Mouse (Mus musculus): ENCODE data around the gene Tas1r1. TPM values are rescaled to one million over a fixed set of nuclear protein-coding genes. Genes with fewer than 3 reads are reported as not detected.

The Tas1r1 gene
- polyA plus RNA-seq, 1 experiment from 2014 or later: 1.2 TPM

GRCm38 (mm10) chr4:152068166-152068724, 29.9 kb upstream of the Tas1r1 start:
- peaks cover 6% of the 10 kb centered on the region for H3K4me1 ChIP-seq (ENCODE audit: control insufficient read depth, insufficient read depth, low read length)
- no peak for ATAC-seq (ENCODE audit: low FRiP score, low TSS enrichment)
- H3K36me3 ChIP-seq (ENCODE audit: control insufficient read depth, insufficient read depth, low read length): no peaks in the 10 kb centered on the region
- DNase-seq: no peak
- no peak overlapping the region for H3K4me2 ChIP-seq (ENCODE audit: low read length)
- H3K27ac ChIP-seq (replicated peaks; ENCODE audit: low read depth, low read length): no peak overlapping the region
- no peaks in the 10 kb centered on the region for H3K27me3 ChIP-seq (ENCODE audit: control insufficient read depth, insufficient read depth, low read length)
- WGBS: 67% methylated on average over 6 of the region's 6 CpGs
- H3K4me3 ChIP-seq (replicated peaks; ENCODE audit: low read depth, low read length): no peak overlapping the region
- no peaks in the 10 kb centered on the region for H3K9me3 ChIP-seq (ENCODE audit: control insufficient read depth, low read length)
- H3K9ac ChIP-seq (replicated peaks; ENCODE audit: low read length): no peak overlapping the region

GRCm38 (mm10) chr4:152067280-152067679, 28.9 kb upstream of the Tas1r1 start:
- ATAC-seq (ENCODE audit: low FRiP score, low TSS enrichment): no peak
- Histone ChIP-seq H3K4me3 (replicated peaks; ENCODE audit: low read depth, low read length) (no peak overlapping the region), H3K4me2 (ENCODE audit: low read length) (no peak overlapping the region), H3K4me1 (ENCODE audit: control insufficient read depth, insufficient read depth, low read length) (peaks cover under 1% of the 10 kb centered on the region; the same call in 1 of the 2 replicates), H3K36me3 (ENCODE audit: control insufficient read depth, insufficient read depth, low read length) (no peaks in the 10 kb centered on the region), H3K27ac (replicated peaks; ENCODE audit: low read depth, low read length) (no peak overlapping the region), H3K9me3 (ENCODE audit: control insufficient read depth, low read length) (no peaks in the 10 kb centered on the region), H3K27me3 (ENCODE audit: control insufficient read depth, insufficient read depth, low read length) (no peaks in the 10 kb centered on the region), H3K9ac (replicated peaks; ENCODE audit: low read length) (no peak overlapping the region)
- no peak for DNase-seq

GRCm38 (mm10) chr4:152062390-152063110, 24.2 kb upstream of the Tas1r1 start:
- H3K4me1 ChIP-seq (ENCODE audit: control insufficient read depth, insufficient read depth, low read length): no peaks in the 10 kb centered on the region
- no peak overlapping the region for H3K4me2 ChIP-seq (ENCODE audit: low read length)
- no peak overlapping the region for H3K4me3 ChIP-seq (replicated peaks; ENCODE audit: low read depth, low read length)
- peaks cover 37% of the 10 kb centered on the region for H3K36me3 ChIP-seq (ENCODE audit: control insufficient read depth, insufficient read depth, low read length)
- ATAC-seq (ENCODE audit: low FRiP score, low TSS enrichment) (no peak), DNase-seq (no peak)
- no peak overlapping the region for H3K27ac ChIP-seq (replicated peaks; ENCODE audit: low read depth, low read length)
- no peaks in the 10 kb centered on the region for H3K9me3 ChIP-seq (ENCODE audit: control insufficient read depth, low read length)
- WGBS: 74% methylated on average over 9 of the region's 9 CpGs
- H3K27me3 ChIP-seq (ENCODE audit: control insufficient read depth, insufficient read depth, low read length): no peaks in the 10 kb centered on the region
- H3K9ac ChIP-seq (replicated peaks; ENCODE audit: low read length): no peak overlapping the region

- Histone ChIP-seq H3K4me3 (replicated peaks; ENCODE audit: low read depth, low read length) (no peak overlapping the region), H3K27me3 (ENCODE audit: control insufficient read depth, insufficient read depth, low read length) (no peaks in the 10 kb centered on the region), H3K4me2 (ENCODE audit: low read length) (no peak overlapping the region), H3K9me3 (ENCODE audit: control insufficient read depth, low read length) (no peaks in the 10 kb centered on the region), H3K36me3 (ENCODE audit: control insufficient read depth, insufficient read depth, low read length) (peaks cover 77% of the 10 kb centered on the region), H3K27ac (replicated peaks; ENCODE audit: low read depth, low read length) (no peak overlapping the region), H3K4me1 (ENCODE audit: control insufficient read depth, insufficient read depth, low read length) (peaks cover 8% of the 10 kb centered on the region), H3K9ac (replicated peaks; ENCODE audit: low read length) (no peak overlapping the region)
- ATAC-seq (ENCODE audit: low FRiP score, low TSS enrichment): no peak
- 85% methylated on average over 6 of the region's 6 CpGs for WGBS
- DNase-seq: no peak
Observed at GRCm38 (mm10) chr4:152044609-152045008, 6.2 kb upstream of the Tas1r1 start.

GRCm38 (mm10) chr4:152043171-152043570, 4.8 kb upstream of the Tas1r1 start:
- Histone ChIP-seq H3K36me3 (ENCODE audit: control insufficient read depth, insufficient read depth, low read length) (peaks cover 68% of the 10 kb centered on the region), H3K9me3 (ENCODE audit: control insufficient read depth, low read length) (no peaks in the 10 kb centered on the region), H3K27me3 (ENCODE audit: control insufficient read depth, insufficient read depth, low read length) (no peaks in the 10 kb centered on the region), H3K27ac (replicated peaks; ENCODE audit: low read depth, low read length) (no peak overlapping the region), H3K4me3 (replicated peaks; ENCODE audit: low read depth, low read length) (no peak overlapping the region), H3K4me2 (ENCODE audit: low read length) (no peak overlapping the region), H3K9ac (replicated peaks; ENCODE audit: low read length) (no peak overlapping the region), H3K4me1 (ENCODE audit: control insufficient read depth, insufficient read depth, low read length) (peaks cover 8% of the 10 kb centered on the region)
- DNase-seq (no peak), ATAC-seq (ENCODE audit: low FRiP score, low TSS enrichment) (no peak)
- WGBS: 91% methylated on average over 3 of the region's 3 CpGs

- Histone ChIP-seq H3K4me1 (ENCODE audit: control insufficient read depth, insufficient read depth, low read length) (peaks cover 8% of the 10 kb centered on the region), H3K4me2 (ENCODE audit: low read length) (no peak overlapping the region), H3K27ac (replicated peaks; ENCODE audit: low read depth, low read length) (no peak overlapping the region), H3K9me3 (ENCODE audit: control insufficient read depth, low read length) (no peaks in the 10 kb centered on the region), H3K27me3 (ENCODE audit: control insufficient read depth, insufficient read depth, low read length) (no peaks in the 10 kb centered on the region), H3K9ac (replicated peaks; ENCODE audit: low read length) (no peak overlapping the region), H3K36me3 (ENCODE audit: control insufficient read depth, insufficient read depth, low read length) (peaks cover 57% of the 10 kb centered on the region), H3K4me3 (replicated peaks; ENCODE audit: low read depth, low read length) (no peak overlapping the region)
- 97% methylated on average over 22 of the region's 22 CpGs for WGBS
- no peak for DNase-seq
- ATAC-seq (ENCODE audit: low FRiP score, low TSS enrichment): no peak
Observed at GRCm38 (mm10) chr4:152041924-152042641, 3.7 kb upstream of the Tas1r1 start.

- DNase-seq: no peak
- Histone ChIP-seq H3K4me1 (ENCODE audit: control insufficient read depth, insufficient read depth, low read length) (peaks cover 8% of the 10 kb centered on the region), H3K4me2 (ENCODE audit: low read length) (peak overlapping the region; percentile 72), H3K9me3 (ENCODE audit: control insufficient read depth, low read length) (no peaks in the 10 kb centered on the region), H3K36me3 (ENCODE audit: control insufficient read depth, insufficient read depth, low read length) (peaks cover 37% of the 10 kb centered on the region), H3K9ac (replicated peaks; ENCODE audit: low read length) (peak overlapping the region; percentile 84), H3K27me3 (ENCODE audit: control insufficient read depth, insufficient read depth, low read length) (no peaks in the 10 kb centered on the region), H3K4me3 (replicated peaks; ENCODE audit: low read depth, low read length) (peak overlapping the region; percentile 99), H3K27ac (replicated peaks; ENCODE audit: low read depth, low read length) (no peak overlapping the region)
- WGBS: 6% methylated on average over 25 of the region's 25 CpGs
- no peak for ATAC-seq (ENCODE audit: low FRiP score, low TSS enrichment)
Observed at GRCm38 (mm10) chr4:152039831-152040310, 1.5 kb upstream of the Tas1r1 start.

- peaks cover 30% of the 10 kb centered on the region for H3K36me3 ChIP-seq (ENCODE audit: control insufficient read depth, insufficient read depth, low read length)
- peak within 1 kb of the TSS; percentile 72 for H3K4me2 ChIP-seq (ENCODE audit: low read length)
- no peaks in the 10 kb centered on the region for H3K27me3 ChIP-seq (ENCODE audit: control insufficient read depth, insufficient read depth, low read length)
- ATAC-seq (ENCODE audit: low FRiP score, low TSS enrichment): peak; percentile 85
- peak within 1 kb of the TSS; percentile 84 for H3K9ac ChIP-seq (replicated peaks; ENCODE audit: low read length)
- peaks cover 8% of the 10 kb centered on the region for H3K4me1 ChIP-seq (ENCODE audit: control insufficient read depth, insufficient read depth, low read length)
- under 1% methylated on average over 80 of the region's 86 CpGs for WGBS
- H3K4me3 ChIP-seq (replicated peaks; ENCODE audit: low read depth, low read length): peak within 1 kb of the TSS; percentile 99
- 0 out of 2 replicates have a peak within 1 kb of the TSS, but pooled peaks have one; percentile 41 for H3K27ac ChIP-seq (replicated peaks; ENCODE audit: low read depth, low read length)
- peak; percentile 97 for DNase-seq
- H3K9me3 ChIP-seq (ENCODE audit: control insufficient read depth, low read length): no peaks in the 10 kb centered on the region
Observed at GRCm38 (mm10) chr4:152038985-152039830, 840 bp upstream of the Tas1r1 start, which contains the start of gene Nol9. Gene Nol9, plus strand, starts transcription at chr4:152039321.

Data from midbrain, embryonic 14.5 days (tissue).